8 mouse cellular contexts compared by ENCODE assay signal in genomic region chr2:30830283-30830795, GRCm38 (mm10). TPM values are rescaled to one million over a fixed set of nuclear protein-coding genes. Genes with fewer than 3 reads are reported as not detected.
DNase-seq lines count a peak whose midpoint lies in the region; ATAC-seq and TF ChIP-seq lines count a peak whose summit lies in the region.

Gene Asb6 (minus strand): TSS chr2:30830333.

- CTCF ChIA-PET in Patski (lab: Charles Lee): no interaction called here

- H3K27ac ChIP-seq in heart, postnatal 0 days (ENCODE audit: low read depth): no peak within 1 kb of the TSS
- H3K27ac ChIP-seq in neural tube, embryonic 12.5 days: no peak within 1 kb of the TSS

- H3K4me2 ChIP-seq in heart, postnatal 0 days (ENCODE audit: low read depth, low read length): no peak within 1 kb of the TSS
- no peak within 1 kb of the TSS for H3K4me2 ChIP-seq in neural tube, embryonic 12.5 days (replicated peaks)

- H3K4me1 ChIP-seq in heart, postnatal 0 days (ENCODE audit: control insufficient read depth, insufficient read depth): peaks cover 12% of the 10 kb centered on the region
- peaks cover 12% of the 10 kb centered on the region for H3K4me1 ChIP-seq in neural tube, embryonic 12.5 days

- H3K27me3 ChIP-seq in heart, postnatal 0 days (ENCODE audit: control insufficient read depth, insufficient read depth, low read length): no peaks in the 10 kb centered on the region
- no peaks in the 10 kb centered on the region for H3K27me3 ChIP-seq in Patski
- no peaks in the 10 kb centered on the region for H3K27me3 ChIP-seq in neural tube, embryonic 12.5 days (replicated peaks)

- POLR2A ChIA-PET in Patski (lab: Charles Lee): no interaction called here

- H3K4me3 ChIP-seq in heart, postnatal 0 days (ENCODE audit: low read depth, low read length): no peak within 1 kb of the TSS
- H3K4me3 ChIP-seq in neural tube, embryonic 12.5 days: no peak within 1 kb of the TSS

- H3K9ac ChIP-seq in heart, postnatal 0 days (replicated peaks; ENCODE audit: low read depth, low read length): no peak within 1 kb of the TSS
- no peak within 1 kb of the TSS for H3K9ac ChIP-seq in neural tube, embryonic 12.5 days

- TF ChIP-seq CTCF in heart, postnatal 0 days (IDR thresholded peaks at IDR 0.05; ENCODE audit: low read depth): no peak
- TF ChIP-seq CTCF in Patski (IDR thresholded peaks at IDR 0.05): no peak

- intact Hi-C loops in heart, postnatal 14 days (cut with DNase I): loop anchor here (5.0 kb wide), 1 partner anchor 102 kb away; no protein-coding TSS in a partner anchor

- 49% methylated on average over 4 of the region's 4 CpGs for WGBS in heart, postnatal 0 days
- 33% methylated on average over 4 of the region's 4 CpGs for WGBS in neural tube, embryonic 12.5 days

- in situ Hi-C loops in Patski (cut with MboI; ENCODE audit: low pct_unique_long_range_greater_than_20kb): no loop called here

- ATAC-seq in heart, postnatal 0 days (ENCODE audit: insufficient read depth, low read depth): no peak
- ATAC-seq in Patski: no peak
- no peak for ATAC-seq in erythroid progenitor cell, adult 5-6 weeks (replicated peaks; ENCODE audit: low FRiP score, poor library complexity, severe bottlenecking)
- ATAC-seq in neural tube, embryonic 12.5 days (ENCODE audit: low FRiP score, low read depth): no peak

- H3K9me3 ChIP-seq in heart, postnatal 0 days (replicated peaks; ENCODE audit: control insufficient read depth, low read length): no peaks in the 10 kb centered on the region
- no peaks in the 10 kb centered on the region for H3K9me3 ChIP-seq in neural tube, embryonic 12.5 days

- H3K36me3 ChIP-seq in heart, postnatal 0 days (replicated peaks; ENCODE audit: control insufficient read depth, insufficient read depth, low read length): peaks cover 11% of the 10 kb centered on the region
- peaks cover 10% of the 10 kb centered on the region for H3K36me3 ChIP-seq in neural tube, embryonic 12.5 days

- no peak for DNase-seq in heart, postnatal 0 days (ENCODE audit: low spot score)
- DNase-seq in heart, postnatal 14 days: no peak
- DNase-seq in Patski (ENCODE audit: low read depth, low spot score): no peak
- DNase-seq in left cerebral cortex, adult 8-10 months (ENCODE audit: low spot score in 2 of 2): no peak
- no peak for DNase-seq in spleen, postnatal 4 days (ENCODE audit: low spot score in 2 of 2)
- DNase-seq in kidney, postnatal 4 days: no peak

- no peak for TF ChIP-seq EP300 in heart, postnatal 0 days (IDR thresholded peaks at IDR 0.05; ENCODE audit: low read depth)

RNA-seq across cellular contexts. Expression of gene Asb6, which starts in this region (rescaled TPM):
- 16.2 and 20.0 TPM in 2 replicates for total RNA-seq in heart, postnatal 0 days (2014; rRNA removed; ENCODE audit: low replicate concordance)
- 12.4 and 13.0 TPM in 2 replicates for polyA plus RNA-seq in heart, postnatal 0 days (2015; fragmentation: Nextera tagmentation; extraction: Ambion mirVana)
- total RNA-seq in heart, postnatal 14 days (2021): 1 to 10 TPM; 7.9 to 9.0 TPM
- polyA plus RNA-seq in Patski (2021): 36.8 TPM
- total RNA-seq in erythroid progenitor cell, adult 5-6 weeks (2015; ENCODE audit: low replicate concordance): 39.8 and 43.6 TPM in 2 replicates
- 61.4 and 62.3 TPM in 2 replicates for total RNA-seq in erythroid progenitor cell, adult 5-6 weeks (2017; ENCODE audit: low replicate concordance)
- 10 to 100 TPM; 29.6 to 41.9 (median 38.2) TPM for total RNA-seq in left cerebral cortex, adult 8-10 months (2022)
- 38.0 and 41.3 TPM in 2 replicates for polyA plus RNA-seq in neural tube, embryonic 12.5 days (2016; fragmentation: Nextera tagmentation; extraction: Ambion mirVana)
